Mouse (Mus musculus) right cerebral cortex, postnatal 4 days (tissue): Measurements from ENCODE around the gene Tstd2.
A peak's percentile ranks its signal among the peaks of the same experiment; 100 is the strongest.

ENCODE experiments used
- DNase-seq: peaks from one replicate; pipeline ENCODE4 v3.0.0-alpha.2; 2022

Tstd2 gene

DNA sequence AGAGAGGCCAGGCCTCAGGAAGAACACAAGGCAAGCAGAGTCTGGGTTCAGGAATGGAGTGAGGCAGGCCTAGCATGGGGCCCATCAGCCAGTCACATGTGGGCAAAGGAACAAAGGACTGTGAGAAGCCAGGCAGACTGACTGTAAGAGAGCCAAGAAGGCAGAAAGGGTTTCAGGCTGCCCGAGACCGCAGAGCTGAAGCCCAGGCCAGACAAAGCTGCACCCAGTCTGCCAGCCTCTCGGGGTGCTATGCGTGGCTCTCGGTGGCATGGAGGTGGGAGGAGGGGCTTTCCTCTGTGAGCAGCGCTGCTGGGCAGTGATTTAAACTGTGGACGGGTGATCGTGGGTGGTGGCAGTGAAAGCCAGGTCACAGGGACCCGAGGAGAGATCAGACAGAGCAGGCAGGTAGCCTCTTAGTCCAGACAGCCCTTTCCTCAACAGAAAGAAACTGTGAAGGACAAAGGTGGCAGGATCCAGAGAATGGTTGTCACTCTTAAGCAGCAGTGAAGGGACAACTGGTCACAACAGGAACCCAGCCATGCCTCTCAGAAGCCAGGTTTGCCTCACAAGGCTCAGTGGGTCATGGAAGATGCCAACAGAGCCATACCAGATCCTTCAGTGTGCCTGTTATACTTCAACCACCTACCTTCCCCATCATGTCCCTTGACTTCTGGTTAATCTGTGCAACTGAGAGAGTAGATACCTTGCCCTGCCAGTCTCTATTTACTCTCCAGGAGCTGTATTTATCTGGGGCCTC lies 53.9 kb downstream of the Tstd2 start:
- no peak for DNase-seq

DNA sequence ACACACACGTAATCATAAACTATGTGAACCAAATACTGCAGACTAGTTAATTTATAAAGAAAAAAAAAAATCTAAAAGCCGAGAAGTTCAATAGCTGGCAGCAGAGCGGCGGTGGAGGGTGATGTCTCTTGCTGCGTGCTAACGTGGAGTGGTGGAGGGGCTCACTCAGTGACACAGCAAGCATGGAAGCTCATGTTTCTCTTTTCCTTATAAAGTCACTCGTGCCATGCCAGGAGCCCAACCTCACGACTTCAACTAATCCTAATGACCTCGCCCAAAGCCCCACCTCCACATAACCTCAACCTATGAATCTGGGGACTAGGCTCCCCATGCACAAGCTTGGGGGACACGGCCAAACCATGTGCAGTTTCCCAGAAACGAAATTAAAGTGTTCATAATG lies 55.9 kb downstream of the Tstd2 start:
- DNase-seq, result no peak

DNA sequence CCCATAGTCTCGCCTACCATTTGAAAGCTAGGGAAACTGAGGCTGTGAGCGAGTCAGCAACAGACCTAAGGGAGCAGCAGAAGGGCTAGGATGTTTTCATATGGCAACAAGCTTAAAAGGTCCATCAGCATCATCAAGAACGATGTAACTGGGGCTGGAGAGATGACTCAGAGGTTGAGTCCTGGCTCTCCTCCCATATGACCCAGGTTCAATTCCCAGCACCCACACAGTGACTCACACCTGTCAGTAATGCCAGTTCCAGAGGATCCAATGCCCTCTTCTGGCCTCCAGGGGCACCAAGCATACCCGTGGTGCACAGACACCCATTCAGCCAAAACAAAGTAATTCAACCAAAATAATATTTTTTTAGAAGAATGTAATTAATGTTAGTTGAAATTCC lies 58.2 kb downstream of the Tstd2 start:
- no peak for DNase-seq

DNA sequence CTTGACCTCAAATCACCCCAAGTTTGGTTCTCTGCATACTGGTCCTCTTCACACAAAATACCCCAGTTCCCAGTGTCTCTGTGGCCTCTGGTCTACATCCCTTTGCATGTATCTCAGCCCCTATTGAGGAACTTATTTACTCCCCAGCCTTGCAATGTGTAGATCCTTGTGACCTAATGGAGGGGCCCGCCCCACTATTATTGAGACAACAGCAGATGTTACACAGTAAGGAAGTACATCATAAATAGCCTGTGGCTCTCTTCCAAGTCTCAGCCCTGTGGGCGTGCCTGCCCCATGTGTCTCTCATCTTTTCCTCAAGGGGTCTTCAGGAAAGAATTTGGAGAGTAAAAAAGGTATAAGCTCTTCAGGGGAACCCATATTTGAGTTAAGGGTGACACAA lies 61.6 kb downstream of the Tstd2 start:
- no peak for DNase-seq

DNA sequence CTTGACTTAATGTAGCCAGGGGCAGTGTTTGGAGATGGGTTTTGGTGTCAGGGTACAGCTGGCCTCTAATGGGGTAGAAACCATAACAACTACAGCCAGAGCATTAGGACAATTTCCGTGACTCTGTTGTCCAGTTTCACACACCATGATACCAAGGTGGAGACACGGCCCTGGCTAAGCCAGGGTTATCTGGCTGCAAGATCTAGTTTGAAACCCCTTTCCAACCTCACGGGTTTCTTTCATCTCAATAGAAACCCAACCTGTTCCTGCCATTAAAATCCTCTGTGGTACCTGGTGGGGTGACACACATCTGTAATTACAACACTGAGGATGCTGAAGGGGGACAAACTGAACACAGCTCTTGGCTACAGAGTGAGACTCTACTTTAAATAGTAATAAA lies 62.8 kb downstream of the Tstd2 start:
- no peak for DNase-seq

DNA sequence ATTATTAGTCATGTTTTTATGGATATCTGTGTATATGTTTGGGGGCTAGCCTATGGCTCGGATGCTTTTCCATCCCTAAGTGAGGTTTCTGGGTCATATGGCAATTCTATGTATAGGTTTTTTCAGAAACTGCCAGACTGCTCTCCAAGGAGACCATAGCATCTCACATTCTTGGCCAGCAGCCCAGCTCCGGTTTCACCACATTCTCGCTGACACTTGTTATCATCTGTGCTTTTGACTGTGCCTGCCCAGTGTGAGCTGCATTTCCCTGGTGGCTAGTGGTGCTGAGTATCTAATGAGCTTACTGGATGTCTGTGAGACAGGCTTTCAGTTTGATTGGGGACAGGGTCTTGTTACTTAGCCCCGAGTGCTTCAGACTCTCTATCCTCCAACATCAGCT lies 64.8 kb downstream of the Tstd2 start:
- DNase-seq, result peak; percentile 61

DNA sequence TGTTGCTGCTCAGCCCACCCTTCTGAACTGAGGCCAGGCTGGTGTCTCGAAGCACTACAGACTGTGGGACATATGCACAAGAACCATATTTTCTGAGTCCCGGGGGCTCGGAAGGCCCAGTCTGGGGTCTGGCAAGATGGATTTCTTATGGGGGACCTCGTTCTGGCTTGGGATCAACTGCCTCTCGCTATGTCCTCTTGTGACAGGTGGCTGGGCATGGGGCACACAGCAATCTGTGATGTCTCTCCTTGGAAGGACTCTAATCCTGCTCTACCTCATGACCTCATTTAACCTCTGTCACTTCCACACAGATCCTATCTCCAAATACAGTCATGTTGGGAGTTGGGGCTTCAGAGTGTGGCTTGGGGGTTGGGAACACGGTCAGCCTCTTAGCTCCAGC lies 65.9 kb downstream of the Tstd2 start:
- DNase-seq, result no peak

DNA sequence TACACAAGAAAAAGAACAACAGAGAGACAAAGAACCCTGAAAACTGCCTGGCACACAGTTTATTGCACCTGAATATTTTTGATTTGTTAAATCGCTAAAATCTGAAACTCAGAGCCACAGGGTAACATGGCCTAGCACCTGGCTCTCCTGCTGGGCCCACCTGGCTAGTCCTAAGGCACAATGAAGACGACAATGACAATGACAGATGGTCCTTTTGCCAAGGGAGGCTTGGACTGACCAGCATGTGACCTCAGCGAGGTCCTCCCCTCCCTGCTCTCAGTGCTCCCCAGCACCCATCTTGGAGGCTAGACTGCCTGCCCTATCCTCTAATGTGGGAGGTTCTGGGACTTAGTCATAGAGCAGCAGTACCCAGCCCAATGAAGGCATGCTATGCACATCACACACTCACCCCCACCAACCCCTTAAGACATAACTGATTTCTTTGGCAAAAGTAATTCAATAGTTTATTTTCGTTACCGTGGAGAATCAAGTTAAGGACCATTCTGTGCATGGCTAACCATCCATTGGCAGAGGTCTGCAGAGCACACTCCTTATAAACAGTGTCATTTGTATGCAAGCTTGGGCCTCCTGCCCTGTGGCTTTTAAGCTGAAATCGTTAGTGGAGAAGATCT lies 68.5 kb downstream of the Tstd2 start:
- DNase-seq, result no peak

DNA sequence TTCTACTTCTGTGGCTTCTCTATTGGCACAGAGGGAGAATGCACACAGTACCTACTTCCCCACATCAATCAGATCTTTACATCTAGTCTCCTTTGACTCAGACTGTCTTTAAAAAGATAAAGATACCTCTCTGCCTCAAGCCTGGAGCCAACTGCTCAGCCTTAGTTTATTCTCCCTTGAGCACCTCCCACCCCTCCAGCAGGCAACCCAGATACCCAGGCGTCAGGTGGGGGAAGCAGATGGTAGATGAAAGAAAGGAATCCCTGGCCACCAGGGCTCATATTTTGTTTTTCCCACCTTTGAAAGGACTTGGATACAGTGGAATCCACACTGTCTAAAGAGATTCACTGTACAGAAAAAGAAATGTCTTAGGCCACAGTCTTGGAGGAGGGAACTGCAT lies 69.9 kb downstream of the Tstd2 start:
- DNase-seq, result no peak

DNA sequence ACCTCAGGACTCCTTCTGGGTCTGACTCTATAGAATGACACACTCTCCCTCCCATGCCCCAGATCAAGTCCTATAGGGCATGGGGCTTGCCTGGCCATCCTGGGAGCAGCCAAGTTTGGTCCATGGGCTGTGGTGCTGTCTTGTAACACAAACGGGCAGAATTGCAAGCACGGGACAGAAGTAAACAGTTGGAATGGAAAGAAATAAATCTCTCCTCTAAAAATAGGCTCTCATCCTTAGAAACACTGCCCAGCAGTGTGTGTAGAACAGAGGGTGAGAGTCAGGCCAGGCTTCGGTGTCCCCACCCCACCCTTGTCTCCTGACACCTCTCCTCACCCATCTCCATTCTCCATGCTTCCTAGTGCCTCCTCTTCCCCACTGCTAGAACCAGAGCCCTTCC lies 70.4 kb downstream of the Tstd2 start:
- DNase-seq, result no peak

DNA sequence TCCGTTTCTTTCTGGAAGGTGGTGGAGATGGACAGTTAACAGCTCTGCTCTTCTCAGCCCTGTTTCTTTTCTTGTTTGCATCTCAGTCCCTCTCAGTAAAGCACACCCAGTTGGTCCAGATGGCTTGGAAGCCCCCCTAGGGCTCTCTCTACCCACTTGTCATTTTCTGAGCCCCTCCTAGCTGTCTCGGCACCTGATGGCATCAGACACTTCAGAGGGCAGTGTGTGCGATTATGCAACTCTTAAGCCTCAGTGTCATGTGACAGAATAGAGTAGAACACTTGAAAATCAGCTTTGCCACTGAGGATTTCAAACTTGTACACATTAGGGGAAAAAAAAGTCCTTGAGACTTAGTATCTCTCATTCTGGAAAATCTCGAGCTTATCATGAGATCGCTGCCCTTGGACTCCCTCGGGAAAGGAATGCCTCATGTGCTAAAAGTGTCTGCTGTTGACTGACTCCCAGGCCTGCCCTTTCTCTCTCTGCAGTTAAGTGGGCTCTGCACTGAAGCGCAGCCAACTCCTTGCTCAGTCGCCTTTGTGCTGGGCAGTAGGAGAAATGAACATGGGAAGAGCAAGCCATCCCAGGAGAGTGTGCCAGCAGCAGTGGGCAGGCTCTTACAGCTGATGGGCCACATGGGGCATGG lies 72.7 kb downstream of the Tstd2 start:
- no peak for DNase-seq

DNA sequence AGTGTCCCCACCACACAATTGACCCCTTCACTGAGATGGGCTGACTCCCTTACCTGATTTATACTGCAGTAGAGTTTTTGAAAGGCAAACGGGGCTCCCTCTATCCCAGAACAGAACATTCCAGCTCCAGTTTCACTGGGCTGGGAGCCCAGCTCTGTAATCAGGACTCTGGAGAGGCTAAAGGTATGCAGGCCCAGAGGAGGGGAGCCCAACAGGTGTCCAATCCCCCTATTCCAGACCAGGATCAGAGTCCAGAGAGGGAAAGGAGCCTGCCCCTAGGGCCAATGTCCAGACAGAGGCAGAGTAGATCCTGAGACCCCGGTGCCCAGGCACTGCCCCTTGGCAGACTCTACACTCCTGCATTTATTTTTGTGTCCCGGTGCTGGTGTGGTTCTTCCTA lies 73.5 kb downstream of the Tstd2 start:
- no peak for DNase-seq
